Mouse (Mus musculus) G1E (cell line): ENCODE measurements at regions not wholly inside any gene's neighbourhood (a gene's known extent, or its start where the extent isn't known, plus 50 kb on each side); places are given as distances from the start of the nearest gene placed in this dataset.

Experiments
- ATAC-seq: 2 replicates; pipeline ENCODE4 v1.8.0; 2016; ENCODE audit warnings: mild to moderate bottlenecking; ENCODE audit not compliant: insufficient number of reproducible peaks, poor library complexity, low FRiP score, severe bottlenecking; ENCODE audit errors: extremely low read depth
- DNase-seq: peaks from one replicate; pipeline ENCODE4 v3.0.0; 2012; ENCODE audit warnings: low spot score
- H3K27me3 ChIP-seq: 2 replicates; pipeline ENCODE4 v1.6.1; 2012; ENCODE audit warnings: mild to moderate bottlenecking, low read length, inconsistent platforms; ENCODE audit not compliant: insufficient read depth
- H3K36me3 ChIP-seq: replicated peaks from 2 replicates; pipeline ENCODE3; 2012; ENCODE audit warnings: mild to moderate bottlenecking, inconsistent platforms
- H3K4me1 ChIP-seq: 2 replicates; pipeline ENCODE4 v1.6.1; 2012; ENCODE audit warnings: low read depth, low read length, inconsistent platforms, mixed read lengths; ENCODE audit not compliant: insufficient read depth
- H3K4me3 ChIP-seq: 2 replicates; pipeline ENCODE4 v1.5.1; 2012; ENCODE audit warnings: low read depth, mild to moderate bottlenecking, inconsistent platforms, low read length, moderate library complexity, mixed read lengths
- H3K9me3 ChIP-seq: replicated peaks from 2 replicates; pipeline ENCODE4 v1.6.1; 2012; ENCODE audit warnings: inconsistent platforms
- CTCF ChIP-seq: IDR thresholded peaks from 2 replicates; pipeline ENCODE4 v1.5.1; 2012; ENCODE audit warnings: low read depth, low read length, inconsistent platforms, mixed read lengths
- GATA1 ChIP-seq: IDR thresholded peaks from 2 replicates; pipeline ENCODE4 v1.6.1; 2012; ENCODE audit warnings: borderline replicate concordance, low read length, inconsistent platforms, mixed read lengths
- GATA2 ChIP-seq: IDR thresholded peaks from 2 replicates; pipeline ENCODE4 v1.6.1; 2012; ENCODE audit warnings: low read depth, low read length, inconsistent platforms, borderline replicate concordance
- POLR2AphosphoS5 ChIP-seq: IDR thresholded peaks from 2 replicates; pipeline ENCODE4 v1.6.1; 2012; ENCODE audit warnings: low read depth, low read length, inconsistent platforms; ENCODE audit not compliant: insufficient replicate concordance
- TAL1 ChIP-seq: conservative IDR thresholded peaks from 2 replicates; pipeline ENCODE4 v1.6.1; 2012; ENCODE audit warnings: low read depth, low read length, inconsistent platforms, mixed read lengths

- Histone ChIP-seq H3K36me3 (no peaks in the 10 kb centered on the region), H3K4me3 (no peak overlapping the region; the same call in 1 of the 2 replicates), H3K4me1 (no peaks in the 10 kb centered on the region), H3K27me3 (no peaks in the 10 kb centered on the region), H3K9me3 (peaks cover 60% of the 10 kb centered on the region)
- TF ChIP-seq TAL1 = no peak
- no peak for TF ChIP-seq GATA1
- TF ChIP-seq GATA2 = no peak
- no peak for TF ChIP-seq CTCF
- TF ChIP-seq POLR2AphosphoS5 = no peak
- DNase-seq (no peak), ATAC-seq (no peak)
Measured at GRCm38 (mm10) chr14:24778748-24779630, 292.1 kb downstream of the Rps24 start.

- no peak for ATAC-seq
- no peak for DNase-seq
- peaks cover 60% of the 10 kb centered on the region for H3K9me3 ChIP-seq
- H3K4me1 ChIP-seq = no peaks in the 10 kb centered on the region
- no peaks in the 10 kb centered on the region for H3K27me3 ChIP-seq
- H3K4me3 ChIP-seq = no peak overlapping the region
- H3K36me3 ChIP-seq = no peaks in the 10 kb centered on the region
- TF ChIP-seq TAL1 = no peak
- no peak for TF ChIP-seq CTCF
- no peak for TF ChIP-seq GATA1
- no peak for TF ChIP-seq POLR2AphosphoS5
- no peak for TF ChIP-seq GATA2
Measured at GRCm38 (mm10) chr14:24781674-24782073, 294.7 kb downstream of the Rps24 start.

DNA sequence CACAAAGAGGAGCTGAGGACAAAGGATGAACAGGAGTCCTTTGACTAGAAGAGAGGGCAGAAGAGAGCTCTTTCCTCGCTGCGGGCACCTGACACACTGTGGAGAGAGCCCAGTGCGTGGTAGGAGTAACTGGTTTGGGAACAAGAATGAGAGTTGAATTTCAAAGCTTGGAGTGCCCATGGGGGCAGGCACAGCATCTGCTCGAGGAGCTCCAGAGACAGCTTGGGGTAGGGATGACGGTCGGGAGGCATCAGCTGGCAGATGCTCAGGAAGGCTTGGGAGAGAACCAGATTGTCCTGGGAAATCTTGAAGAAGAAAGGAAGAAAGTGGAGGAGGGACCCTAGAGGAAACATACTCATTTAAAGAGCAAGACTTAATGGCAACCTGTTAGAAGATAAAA, 297.0 kb downstream of the Rps24 start:
- DNase-seq = no peak
- no peak for TF ChIP-seq GATA1
- no peak for TF ChIP-seq TAL1
- TF ChIP-seq POLR2AphosphoS5 = no peak
- TF ChIP-seq GATA2 = no peak
- TF ChIP-seq CTCF = no peak
- no peaks in the 10 kb centered on the region for H3K4me1 ChIP-seq

GRCm38 (mm10) chr14:24785452-24785851, 298.5 kb downstream of the Rps24 start:
- TF ChIP-seq GATA1 = no peak
- no peak for TF ChIP-seq GATA2
- TF ChIP-seq POLR2AphosphoS5 = no peak
- TF ChIP-seq TAL1 = no peak
- TF ChIP-seq CTCF = no peak
- Histone ChIP-seq H3K27me3 (no peaks in the 10 kb centered on the region), H3K9me3 (peaks cover 35% of the 10 kb centered on the region), H3K36me3 (no peaks in the 10 kb centered on the region), H3K4me1 (no peaks in the 10 kb centered on the region), H3K4me3 (no peak overlapping the region)
- no peak for ATAC-seq
- no peak for DNase-seq

More for the DNA sequence above, 297.0 kb downstream of the Rps24 start:
- Histone ChIP-seq H3K4me3 (no peak overlapping the region), H3K9me3 (peaks cover 47% of the 10 kb centered on the region), H3K36me3 (no peaks in the 10 kb centered on the region), H3K27me3 (no peaks in the 10 kb centered on the region)
- no peak for ATAC-seq

- Histone ChIP-seq H3K36me3 (no peaks in the 10 kb centered on the region), H3K4me1 (no peaks in the 10 kb centered on the region), H3K9me3 (peaks cover 48% of the 10 kb centered on the region), H3K27me3 (no peaks in the 10 kb centered on the region), H3K4me3 (no peak overlapping the region)
- DNase-seq (no peak), ATAC-seq (no peak)
- TF ChIP-seq CTCF = no peak
- no peak for TF ChIP-seq GATA2
- TF ChIP-seq GATA1 = no peak
- no peak for TF ChIP-seq TAL1
- TF ChIP-seq POLR2AphosphoS5 = no peak
Measured at GRCm38 (mm10) chr14:24793375-24794285, 306.7 kb downstream of the Rps24 start.

DNA sequence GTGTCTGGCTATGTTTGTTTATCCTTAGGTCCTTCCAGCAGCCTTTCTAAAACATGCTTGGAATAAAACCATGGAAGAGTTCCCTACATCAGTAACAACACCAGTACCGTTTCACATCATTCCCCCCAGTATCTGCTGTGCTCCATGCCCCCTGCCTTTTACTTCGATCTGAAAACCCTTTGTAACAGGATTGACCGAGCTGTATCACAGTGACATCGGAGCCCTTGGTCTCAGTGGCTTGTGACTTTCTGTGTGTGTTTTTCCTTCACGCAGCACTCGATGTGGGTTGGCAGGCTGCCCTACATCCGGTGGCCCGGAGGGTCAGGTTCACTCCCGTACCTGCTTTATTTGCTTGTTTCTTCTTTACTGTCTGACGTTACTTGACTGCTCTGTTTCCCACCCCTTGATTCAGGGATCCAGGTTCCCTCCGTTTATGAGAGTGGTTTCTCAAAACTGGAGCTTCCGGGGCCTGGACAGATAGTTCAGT, 307.5 kb downstream of the Rps24 start:
- no peaks in the 10 kb centered on the region for H3K4me1 ChIP-seq
- no peak for ATAC-seq
- no peaks in the 10 kb centered on the region for H3K36me3 ChIP-seq
- H3K9me3 ChIP-seq = peaks cover 48% of the 10 kb centered on the region
- TF ChIP-seq POLR2AphosphoS5 (no peak), TAL1 (no peak), GATA2 (no peak), CTCF (no peak), GATA1 (no peak)
- H3K4me3 ChIP-seq = no peak overlapping the region
- no peak for DNase-seq
- H3K27me3 ChIP-seq = no peaks in the 10 kb centered on the region
